Mouse (Mus musculus) hindbrain, embryonic 12.5 days (tissue): Measurements from ENCODE around the gene Pip4k2a. TPM values are rescaled to one million over a fixed set of nuclear protein-coding genes. Genes with fewer than 3 reads are reported as not detected.

Source experiments
- ATAC-seq: fragments of 200-750 bp; cut with Nextera tagmentation; 2 replicates; pipeline ENCODE4 v1.8.0; 2017; ENCODE audit warnings: moderate TSS enrichment; ENCODE audit not compliant: low FRiP score
- H3K27ac ChIP-seq: fragments of 300-500 bp; sonication (generic); 2 replicates; pipeline ENCODE4 v1.5.1; 2016; ENCODE audit warnings: mild to moderate bottlenecking
- H3K27me3 ChIP-seq: fragments of 300-500 bp; sonication (generic); 2 replicates; pipeline ENCODE4 v1.6.1; 2016; ENCODE audit warnings: mild to moderate bottlenecking
- H3K36me3 ChIP-seq: fragments of 300-500 bp; sonication (generic); 2 replicates; pipeline ENCODE4 v1.6.1; 2016; ENCODE audit warnings: mild to moderate bottlenecking
- H3K4me1 ChIP-seq: fragments of 300-500 bp; sonication (generic); 2 replicates; pipeline ENCODE4 v1.6.1; 2016
- H3K4me2 ChIP-seq: fragments of 300-500 bp; sonication (generic); replicated peaks from 2 replicates; pipeline ENCODE4 v1.6.1; 2016; ENCODE audit warnings: mild to moderate bottlenecking
- H3K4me3 ChIP-seq: fragments of 300-500 bp; sonication (generic); 2 replicates; pipeline ENCODE4 v1.5.1; 2016; ENCODE audit warnings: mild to moderate bottlenecking
- H3K9ac ChIP-seq: fragments of 300-500 bp; sonication (generic); 2 replicates; pipeline ENCODE4 v1.6.1; 2016; ENCODE audit warnings: mild to moderate bottlenecking, moderate library complexity
- H3K9me3 ChIP-seq: fragments of 300-500 bp; sonication (generic); replicated peaks from 2 replicates; pipeline ENCODE4 v1.6.1; 2016; ENCODE audit warnings: mild to moderate bottlenecking
- WGBS: fragments of 180-500 bp; shearing (Covaris S2); methylation state at CpG from one replicate; pipeline ENCODE4 v1.1.7; 2016; 5-methylcytosine and 5-hydroxymethylcytosine counted together
- polyA plus RNA-seq: library from polyadenylated mRNA; unstranded; fragments of >200 nt; fragmentation: Nextera tagmentation; extraction: Ambion mirVana; gene quantifications from 2 replicates; pipeline ENCODE4 v1.2.1, GENCODE M21; 2016

The Pip4k2a gene
- polyA plus RNA-seq, 1 experiment from 2014 or later, result 12.5 TPM

DNA sequence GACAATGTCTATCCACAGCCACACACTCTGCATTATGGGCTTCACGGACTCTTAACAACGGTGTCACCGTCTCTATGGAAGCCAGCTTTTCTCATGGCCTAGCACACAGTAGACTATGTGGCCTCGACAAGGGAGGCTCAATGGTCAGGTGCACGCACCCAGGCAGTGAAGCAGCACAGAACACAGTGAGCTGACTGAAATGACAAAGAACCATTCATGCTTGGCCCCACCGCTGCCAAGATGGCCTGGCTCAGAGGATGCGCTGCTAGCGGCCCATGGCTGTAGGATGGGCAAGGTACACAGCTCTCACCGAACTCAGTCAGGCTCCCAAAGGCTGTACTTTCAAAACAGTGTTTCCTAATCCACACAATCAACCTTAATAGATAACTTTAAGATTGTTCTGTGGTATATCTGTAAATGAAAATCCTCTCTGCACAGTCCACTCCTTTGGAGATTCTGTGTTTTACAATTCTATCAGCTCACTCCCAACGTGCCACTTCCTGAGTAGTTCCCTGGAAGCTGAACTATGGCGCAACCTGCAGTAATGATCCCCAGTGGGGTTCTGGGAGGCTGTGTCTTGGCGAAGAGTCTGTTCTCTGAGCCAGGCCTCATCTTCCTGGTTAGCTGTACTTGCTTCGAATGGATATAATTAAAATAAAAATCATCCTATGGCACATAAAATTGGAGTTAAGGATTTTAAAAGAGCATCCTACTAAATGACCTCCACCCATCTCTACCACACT lies 67.4 kb downstream of the Pip4k2a start:
- Histone ChIP-seq H3K9me3 (no peaks in the 10 kb centered on the region), H3K36me3 (no peaks in the 10 kb centered on the region), H3K4me1 (peaks cover 11% of the 10 kb centered on the region; the same call in 1 of the 2 replicates), H3K27me3 (no peaks in the 10 kb centered on the region), H3K9ac (no peak overlapping the region), H3K4me3 (no peak overlapping the region), H3K4me2 (no peak overlapping the region), H3K27ac (no peak overlapping the region)
- no peak for ATAC-seq
- 88% methylated on average over 13 of the region's 13 CpGs for WGBS

DNA sequence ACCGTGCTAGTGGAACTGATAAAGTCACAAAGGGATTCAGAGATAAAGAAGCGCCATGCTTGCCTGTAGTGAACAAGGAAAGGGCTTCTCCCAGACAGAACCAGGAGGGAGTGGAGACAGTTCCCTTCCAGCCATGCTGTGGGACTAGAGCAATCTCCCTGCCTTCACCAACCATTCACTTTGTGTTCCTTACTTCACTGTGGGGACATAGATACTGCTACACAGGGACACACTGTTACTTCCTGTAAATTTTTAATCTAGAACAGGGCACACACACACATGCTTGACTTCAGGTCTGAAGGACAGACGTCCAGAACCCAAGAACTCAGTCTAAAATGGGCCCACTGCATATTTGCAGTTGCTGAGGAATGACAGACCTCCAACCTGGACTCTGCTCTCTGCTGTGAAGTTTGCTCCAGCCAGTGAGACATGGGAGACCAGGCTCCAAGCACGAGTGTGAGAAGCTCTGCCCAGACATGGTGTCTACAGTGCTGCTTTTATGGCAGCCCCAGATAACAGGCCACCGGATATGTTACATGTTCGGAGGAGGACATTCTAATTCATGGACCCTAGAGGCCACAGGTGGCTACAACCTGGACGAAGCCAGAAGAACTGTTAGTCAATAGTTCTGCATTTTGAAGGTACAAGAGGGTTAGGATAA lies 69.2 kb downstream of the Pip4k2a start:
- WGBS, result 86% methylated on average over 7 of the region's 7 CpGs
- Histone ChIP-seq H3K27me3 (no peaks in the 10 kb centered on the region), H3K27ac (no peak overlapping the region), H3K9me3 (no peaks in the 10 kb centered on the region), H3K36me3 (no peaks in the 10 kb centered on the region), H3K9ac (no peak overlapping the region), H3K4me1 (peaks cover 16% of the 10 kb centered on the region), H3K4me2 (no peak overlapping the region), H3K4me3 (no peak overlapping the region)
- ATAC-seq, result no peak

DNA sequence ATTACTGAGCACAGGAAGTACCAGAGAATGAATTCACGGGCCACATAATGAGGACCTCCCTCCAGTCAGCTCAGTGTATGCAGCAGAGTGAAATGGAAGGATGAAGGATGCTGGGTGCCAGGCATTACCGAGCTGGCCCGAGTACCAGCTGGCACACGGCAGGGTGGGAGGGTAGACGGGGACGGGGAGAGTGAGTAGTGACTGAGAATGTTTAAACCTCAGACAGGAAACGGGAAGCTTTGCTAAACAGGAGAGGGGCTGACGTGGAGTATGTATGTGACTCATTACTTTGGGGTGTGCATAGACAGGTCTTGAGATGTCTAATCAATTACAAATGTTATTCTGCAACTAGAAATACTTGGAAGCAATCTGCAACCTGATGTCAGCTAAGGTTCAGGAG lies 69.7 kb downstream of the Pip4k2a start:
- Histone ChIP-seq H3K27ac (no peak overlapping the region), H3K4me2 (no peak overlapping the region), H3K4me1 (peaks cover 13% of the 10 kb centered on the region), H3K4me3 (no peak overlapping the region), H3K27me3 (no peaks in the 10 kb centered on the region), H3K9ac (no peak overlapping the region), H3K36me3 (no peaks in the 10 kb centered on the region), H3K9me3 (no peaks in the 10 kb centered on the region)
- WGBS, result 75% methylated on average over 8 of the region's 8 CpGs
- no peak for ATAC-seq

DNA sequence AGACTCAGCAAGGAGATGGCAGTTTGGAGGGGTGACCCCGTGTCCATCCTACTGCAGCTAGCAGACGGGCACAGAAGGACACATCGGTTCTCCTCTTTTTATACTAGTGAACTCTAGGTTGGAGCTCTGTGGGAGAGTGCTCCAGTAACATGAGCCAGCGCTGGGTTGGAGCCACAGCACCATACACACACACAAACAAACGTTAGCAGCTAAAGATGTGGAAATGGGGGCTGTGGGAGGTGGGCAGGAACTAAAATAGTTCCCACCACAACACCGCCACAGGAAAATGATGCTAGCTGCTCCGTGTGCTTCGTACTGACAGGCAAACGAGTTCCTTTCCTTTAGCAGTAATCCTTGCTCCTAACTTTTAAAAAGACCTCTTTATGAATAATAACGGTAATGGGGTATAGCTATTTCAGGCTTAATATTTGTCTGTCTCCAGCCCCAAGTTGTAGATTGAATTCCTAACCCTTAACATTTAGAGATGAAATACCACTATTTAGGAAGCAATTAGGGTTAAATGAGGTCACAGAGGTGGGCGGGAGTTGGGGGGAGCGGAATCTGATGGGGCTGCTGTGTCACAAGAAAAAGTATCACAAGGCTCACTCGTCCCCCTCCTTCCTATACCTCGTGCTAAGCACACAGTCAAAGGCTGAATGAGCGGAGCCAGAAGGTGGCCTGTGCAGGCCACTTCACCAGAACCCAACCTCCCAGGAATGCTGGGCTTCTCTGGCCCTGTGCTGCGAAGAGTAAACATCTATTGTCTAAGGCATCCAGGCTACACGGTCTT lies 73.9 kb downstream of the Pip4k2a start:
- H3K27me3 ChIP-seq, result no peaks in the 10 kb centered on the region
- ATAC-seq, result no peak
- no peaks in the 10 kb centered on the region for H3K36me3 ChIP-seq
- WGBS, result 42% methylated on average over 17 of the region's 17 CpGs
- H3K4me3 ChIP-seq, result no peak overlapping the region
- H3K4me1 ChIP-seq, result peaks cover 15% of the 10 kb centered on the region
- no peak overlapping the region for H3K9ac ChIP-seq
- H3K27ac ChIP-seq, result no peak overlapping the region
- H3K9me3 ChIP-seq, result no peaks in the 10 kb centered on the region
- no peak overlapping the region for H3K4me2 ChIP-seq

DNA sequence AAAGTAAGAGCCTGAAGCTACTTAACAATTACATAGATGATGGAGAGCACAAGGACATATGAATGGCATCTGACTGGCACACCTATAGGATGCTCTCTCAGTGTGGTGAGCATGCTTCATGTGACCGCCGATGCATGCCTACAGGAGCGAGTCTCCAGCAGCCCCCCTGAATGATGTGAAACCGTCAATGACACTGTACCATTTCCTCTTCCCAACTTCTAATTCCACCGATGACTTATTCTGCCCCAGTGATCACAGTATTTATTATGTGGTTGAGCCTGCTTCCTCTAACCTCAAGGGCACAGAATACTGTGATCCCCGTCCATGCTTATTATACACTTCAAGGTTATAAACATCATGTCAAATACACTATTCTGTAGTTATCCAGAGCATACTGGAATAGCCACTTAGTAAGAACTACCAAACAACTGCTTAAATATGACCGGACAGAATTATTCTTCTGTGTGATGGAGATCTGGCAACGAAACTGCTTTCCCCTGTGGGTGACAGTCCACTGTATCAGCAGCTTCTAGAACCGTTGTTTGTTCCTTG lies 74.8 kb downstream of the Pip4k2a start:
- H3K27me3 ChIP-seq, result no peaks in the 10 kb centered on the region
- H3K36me3 ChIP-seq, result no peaks in the 10 kb centered on the region
- no peak overlapping the region for H3K27ac ChIP-seq
- WGBS, result 78% methylated on average over 9 of the region's 9 CpGs
- no peak for ATAC-seq
- no peak overlapping the region for H3K4me3 ChIP-seq
- H3K9me3 ChIP-seq, result no peaks in the 10 kb centered on the region
- no peak overlapping the region for H3K4me2 ChIP-seq
- H3K4me1 ChIP-seq, result peaks cover 15% of the 10 kb centered on the region
- H3K9ac ChIP-seq, result no peak overlapping the region

DNA sequence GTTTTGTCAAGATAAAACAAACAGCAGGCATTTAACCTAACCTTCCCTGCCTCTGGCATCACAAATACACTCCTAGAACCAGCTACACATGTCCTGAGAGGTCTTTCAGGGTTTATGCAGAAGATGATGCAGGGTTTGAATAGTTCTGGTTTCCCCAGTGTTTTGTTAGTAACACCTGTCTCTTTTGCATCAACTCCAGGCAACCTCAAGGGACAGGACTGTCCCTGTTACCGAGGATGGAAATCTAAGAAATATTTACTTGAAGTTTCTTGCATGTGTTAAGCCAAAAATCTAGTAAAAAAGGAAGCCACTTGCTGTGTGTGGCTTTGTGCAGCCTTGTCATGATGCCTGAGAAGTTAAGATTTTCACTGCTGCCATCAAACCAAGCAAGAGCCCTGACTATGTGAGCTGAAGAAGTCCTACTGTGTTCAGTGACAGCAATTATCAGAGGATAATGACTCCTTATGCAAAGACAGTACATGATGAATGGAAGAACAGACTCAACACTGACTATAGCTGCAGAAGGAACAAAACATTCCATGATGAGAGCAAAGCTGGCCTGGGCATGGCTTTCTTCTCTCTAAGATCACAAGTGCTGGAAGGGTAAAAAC lies 76.3 kb downstream of the Pip4k2a start:
- 52% methylated on average over 1 of the region's 1 CpGs for WGBS
- H3K9me3 ChIP-seq, result no peaks in the 10 kb centered on the region
- H3K27me3 ChIP-seq, result no peaks in the 10 kb centered on the region
- peaks cover 16% of the 10 kb centered on the region for H3K4me1 ChIP-seq
- ATAC-seq, result no peak
- no peak overlapping the region for H3K27ac ChIP-seq
- no peaks in the 10 kb centered on the region for H3K36me3 ChIP-seq
- H3K4me3 ChIP-seq, result no peak overlapping the region
- H3K9ac ChIP-seq, result no peak overlapping the region
- no peak overlapping the region for H3K4me2 ChIP-seq

DNA sequence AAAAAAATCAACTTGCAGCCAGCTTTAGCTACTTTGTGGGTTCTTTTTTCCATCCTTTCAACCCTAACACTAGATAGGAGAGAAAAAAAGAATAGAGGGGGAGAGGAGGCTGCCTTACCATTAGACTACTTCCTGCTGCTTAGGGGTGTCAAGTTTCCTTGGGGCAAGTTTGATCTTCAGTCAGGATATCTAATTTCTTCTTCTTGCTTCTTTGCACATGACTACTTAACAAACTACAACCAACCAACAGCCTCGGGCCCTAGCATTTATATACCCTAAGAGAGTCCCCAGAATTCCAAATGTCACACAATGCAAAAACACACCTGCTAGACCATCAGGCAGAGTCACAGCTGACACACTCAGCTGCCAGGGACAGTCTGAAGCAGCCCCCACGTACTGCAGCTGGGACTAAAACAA lies 77.5 kb downstream of the Pip4k2a start:
- H3K27me3 ChIP-seq, result no peaks in the 10 kb centered on the region
- H3K9ac ChIP-seq, result no peak overlapping the region
- no peak overlapping the region for H3K4me3 ChIP-seq
- no peak overlapping the region for H3K4me2 ChIP-seq
- H3K4me1 ChIP-seq, result peaks cover 20% of the 10 kb centered on the region
- H3K27ac ChIP-seq, result no peak overlapping the region
- 23% methylated on average over 2 of the region's 2 CpGs for WGBS
- ATAC-seq, result no peak
- H3K36me3 ChIP-seq, result no peaks in the 10 kb centered on the region
- H3K9me3 ChIP-seq, result no peaks in the 10 kb centered on the region

DNA sequence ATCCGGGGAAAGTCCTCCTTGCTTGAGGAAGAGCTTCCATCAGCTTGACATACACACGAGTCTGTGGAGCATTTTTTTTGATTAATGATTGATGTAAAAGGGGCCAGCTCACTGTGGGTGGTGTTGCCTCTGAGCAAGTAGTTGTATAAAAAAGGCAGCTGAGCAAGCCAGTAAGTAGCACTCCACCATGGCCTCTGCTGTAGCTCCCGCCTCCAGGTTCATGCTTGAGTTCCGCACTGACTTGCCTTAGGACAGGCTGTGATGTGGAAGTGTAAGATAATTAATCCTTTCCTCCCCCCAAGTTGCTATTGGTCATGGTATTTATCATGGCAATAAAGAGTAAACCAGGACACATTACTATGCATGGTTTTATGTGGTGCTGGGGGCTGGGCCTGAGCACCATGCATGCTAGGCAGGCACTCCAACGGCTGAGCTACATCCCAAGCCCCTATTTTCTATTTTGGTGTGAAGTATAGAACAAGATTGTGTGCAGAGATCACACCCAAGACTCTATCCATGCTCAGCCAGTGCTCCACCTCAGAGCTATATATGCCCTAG lies 78.0 kb downstream of the Pip4k2a start:
- Histone ChIP-seq H3K9me3 (no peaks in the 10 kb centered on the region), H3K4me2 (no peak overlapping the region), H3K27me3 (no peaks in the 10 kb centered on the region), H3K36me3 (no peaks in the 10 kb centered on the region), H3K27ac (no peak overlapping the region), H3K4me3 (no peak overlapping the region), H3K9ac (no peak overlapping the region), H3K4me1 (peaks cover 18% of the 10 kb centered on the region)
- WGBS, result 48% methylated on average over 5 of the region's 5 CpGs
- peak; percentile 59; the same call in 1 of the 2 replicates for ATAC-seq

DNA sequence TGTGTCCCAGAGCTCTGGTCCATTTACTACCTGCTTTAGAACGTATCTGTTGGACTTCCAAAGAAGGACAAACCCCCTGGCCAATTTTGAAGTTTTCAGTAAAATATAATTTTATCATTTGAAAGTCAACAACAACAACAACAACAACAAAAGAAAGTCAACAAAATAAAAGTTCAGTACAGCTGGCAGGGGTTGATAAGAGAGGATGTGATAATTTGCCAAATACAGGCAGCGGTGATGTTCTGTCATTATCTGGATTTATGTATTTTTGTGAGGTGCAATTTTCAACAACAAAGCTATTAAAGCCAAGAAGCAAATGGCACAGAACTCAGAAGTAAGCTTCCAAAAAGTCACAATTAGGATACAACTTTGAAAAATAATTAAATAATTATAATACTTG lies 80.1 kb downstream of the Pip4k2a start:
- no peak overlapping the region for H3K4me2 ChIP-seq
- no peaks in the 10 kb centered on the region for H3K27me3 ChIP-seq
- no peak overlapping the region for H3K9ac ChIP-seq
- 92% methylated on average over 2 of the region's 2 CpGs for WGBS
- no peaks in the 10 kb centered on the region for H3K9me3 ChIP-seq
- no peak overlapping the region for H3K27ac ChIP-seq
- no peaks in the 10 kb centered on the region for H3K36me3 ChIP-seq
- no peak overlapping the region for H3K4me3 ChIP-seq
- ATAC-seq, result no peak
- peaks cover 10% of the 10 kb centered on the region for H3K4me1 ChIP-seq

DNA sequence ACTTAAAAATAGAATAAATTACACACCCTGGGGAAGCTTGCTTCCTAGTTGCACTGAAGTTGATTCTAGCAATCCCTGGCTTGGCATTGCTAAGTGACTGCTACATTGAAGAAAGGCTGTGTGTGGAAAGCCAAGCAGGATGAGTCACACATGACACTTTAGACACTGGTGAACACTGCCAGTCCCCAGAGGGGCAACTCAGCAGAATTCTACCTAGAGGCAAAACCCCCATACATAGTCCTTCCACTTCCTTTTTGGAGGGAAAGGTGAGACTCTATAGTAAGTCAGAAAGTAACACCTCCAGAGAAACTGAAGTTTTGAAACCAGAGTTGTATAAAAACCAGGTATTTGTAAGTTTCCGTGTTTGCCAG lies 80.6 kb downstream of the Pip4k2a start:
- Histone ChIP-seq H3K9ac (no peak overlapping the region), H3K27me3 (no peaks in the 10 kb centered on the region), H3K4me3 (no peak overlapping the region), H3K4me1 (peaks cover 10% of the 10 kb centered on the region), H3K9me3 (no peaks in the 10 kb centered on the region), H3K36me3 (no peaks in the 10 kb centered on the region), H3K27ac (no peak overlapping the region), H3K4me2 (no peak overlapping the region)
- WGBS, result 90% methylated on average over 1 of the region's 1 CpGs
- no peak for ATAC-seq

DNA sequence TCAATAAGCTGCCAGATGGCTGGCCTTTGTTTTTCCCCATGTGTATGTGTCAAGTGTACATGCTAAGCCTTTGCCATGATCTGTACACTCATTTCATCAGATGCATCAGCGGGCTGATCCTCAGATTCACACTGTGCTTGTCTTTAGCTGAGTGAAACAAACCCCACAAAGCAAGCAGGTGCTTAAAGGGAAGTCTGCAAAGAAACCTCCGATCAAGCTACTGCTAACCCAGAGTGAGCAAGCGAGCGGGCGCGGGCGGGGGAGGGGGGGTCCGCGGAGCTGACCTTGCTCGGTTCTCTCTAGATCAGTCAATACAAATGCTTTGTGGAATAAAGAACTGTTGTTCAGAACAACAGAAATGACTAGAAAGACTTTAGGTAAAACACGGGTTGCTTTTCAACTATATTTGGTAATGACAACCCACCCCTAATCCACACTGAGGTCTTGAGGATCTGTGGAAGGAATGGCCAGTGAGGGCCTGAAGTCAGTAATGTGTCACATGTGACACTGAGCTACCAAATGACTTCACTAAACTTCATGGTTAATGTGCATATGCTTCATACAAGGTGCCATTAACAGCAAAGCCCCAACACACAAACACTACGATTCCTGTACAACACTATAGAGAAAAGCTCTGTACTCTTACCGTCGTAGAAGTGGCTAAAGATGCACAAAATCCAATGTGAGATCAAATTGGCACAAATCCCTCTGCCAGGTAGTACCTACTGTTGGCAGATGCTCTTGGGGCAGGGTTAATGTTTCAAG lies 81.1 kb downstream of the Pip4k2a start:
- Histone ChIP-seq H3K4me1 (peaks cover 10% of the 10 kb centered on the region), H3K9ac (no peak overlapping the region), H3K27me3 (no peaks in the 10 kb centered on the region), H3K36me3 (no peaks in the 10 kb centered on the region), H3K27ac (no peak overlapping the region), H3K4me3 (no peak overlapping the region), H3K4me2 (no peak overlapping the region), H3K9me3 (no peaks in the 10 kb centered on the region)
- ATAC-seq, result no peak
- 66% methylated on average over 14 of the region's 14 CpGs for WGBS
